In genomic region chr11:58971796-58972195, GRCm38 (mm10) we compare ENCODE assay signal across 16 mouse cellular contexts. TPM values are rescaled to one million over a fixed set of nuclear protein-coding genes. Genes with fewer than 3 reads are reported as not detected.
"Had no signal": no experiment of that assay in that cellular context is flagged by ENCODE, and none has a peak within 500 bp of the region (broad histone marks: within the 10 kb centered on the region; RNA-seq: fewer than 3 reads in every experiment).

No protein-coding gene starts in this region.

- H3K27ac ChIP-seq: midbrain, embryonic 10.5 days; midbrain, embryonic 12.5 days; neural tube, embryonic 12.5 days; stomach, embryonic 15.5 days; stomach, postnatal 0 days had no signal

- H3K27me3 ChIP-seq: midbrain, embryonic 12.5 days; neural tube, embryonic 12.5 days; stomach, embryonic 15.5 days had no signal

- ATAC-seq: midbrain, embryonic 16.5 days had no signal

- H3K9me3 ChIP-seq: midbrain, embryonic 10.5 days; midbrain, embryonic 12.5 days; neural tube, embryonic 12.5 days; stomach, embryonic 15.5 days had no signal

- H3K4me3 ChIP-seq: midbrain, embryonic 10.5 days; midbrain, embryonic 12.5 days; neural tube, embryonic 12.5 days; stomach, embryonic 15.5 days had no signal

- H3K36me3 ChIP-seq: stomach, embryonic 15.5 days had no signal

- DNase-seq: lung, adult 18-20 months; lung, embryonic 14.5 days; lung, postnatal 10 days; lung, postnatal 4 days; midbrain, embryonic 14.5 days; right cerebral cortex, postnatal 14 days; thymus, adult 2 months; thymus, postnatal 25 days; thymus, postnatal 4 days had no signal

- H3K4me2 ChIP-seq: lung, embryonic 14.5 days; midbrain, embryonic 12.5 days; neural tube, embryonic 12.5 days; stomach, embryonic 15.5 days had no signal

- H3K9ac ChIP-seq: lung, embryonic 14.5 days; midbrain, embryonic 12.5 days; neural tube, embryonic 12.5 days; stomach, embryonic 15.5 days had no signal

RNA-seq across cellular contexts. Expression of gene Trim17, which starts 17.3 kb away (rescaled TPM):
- total RNA-seq: megakaryocyte-erythroid progenitor cell, adult 5-6 weeks had no signal
